Mouse (Mus musculus): ENCODE measurements around the gene Eya3. TPM values are rescaled to one million over a fixed set of nuclear protein-coding genes. Genes with fewer than 3 reads are reported as not detected.

Gene Eya3
- total RNA-seq, 2 experiments from 2014 or later, result 10.4 to 12.7 TPM

Other genes starting within 250 kb of the Eya3 start
- gene Phactr4, start 216.5 kb upstream of the Eya3 start, total RNA-seq (2021), result 10 to 100 TPM; 10.6 to 11.4 TPM
- gene Med18, start 175.1 kb upstream of the Eya3 start, total RNA-seq (2021), result 1 to 10 TPM; 2.5 to 3.5 TPM
- gene Sesn2, start 128.5 kb upstream of the Eya3 start, total RNA-seq (2021), result 1 to 10 TPM; 2.1 to 2.7 TPM
- 10 to 100 TPM; 49.5 to 51.2 TPM for gene Atpif1, start 105.3 kb upstream of the Eya3 start, total RNA-seq (2021)
- gene Dnajc8, start 103.4 kb upstream of the Eya3 start, total RNA-seq (2021), result 10 to 100 TPM; 40.0 to 47.4 TPM
- 1 to 10 TPM in 1 of 2 experiments, under 1 TPM in 1; 0.64 to 1.0 TPM for gene Ptafr, start 74.9 kb upstream of the Eya3 start, total RNA-seq (2021)
- gene Xkr8, start 93.6 kb downstream of the Eya3 start, total RNA-seq (2021), result under 1 TPM; 0.51 to 0.74 TPM
- under 1 TPM; 0.42 to 0.74 TPM for gene Smpdl3b, start 118.3 kb downstream of the Eya3 start, total RNA-seq (2021)
- gene Rpa2, start 129.3 kb downstream of the Eya3 start, total RNA-seq (2021), result 10 to 100 TPM; 13.8 to 14.7 TPM
- gene Themis2, start 157.4 kb downstream of the Eya3 start, total RNA-seq (2021), result under 1 TPM; 0.72 to 0.87 TPM
- gene Ppp1r8, start 204.2 kb downstream of the Eya3 start, total RNA-seq (2021), result 10 to 100 TPM; 11.2 to 12.5 TPM
- 10 to 100 TPM; 21.8 to 22.3 TPM for gene Stx12, start 245.5 kb downstream of the Eya3 start, total RNA-seq (2021)

Data from gastrocnemius, postnatal 36 days (tissue).